ENCODE assay signal across 9 mouse cellular contexts in the genomic region with DNA sequence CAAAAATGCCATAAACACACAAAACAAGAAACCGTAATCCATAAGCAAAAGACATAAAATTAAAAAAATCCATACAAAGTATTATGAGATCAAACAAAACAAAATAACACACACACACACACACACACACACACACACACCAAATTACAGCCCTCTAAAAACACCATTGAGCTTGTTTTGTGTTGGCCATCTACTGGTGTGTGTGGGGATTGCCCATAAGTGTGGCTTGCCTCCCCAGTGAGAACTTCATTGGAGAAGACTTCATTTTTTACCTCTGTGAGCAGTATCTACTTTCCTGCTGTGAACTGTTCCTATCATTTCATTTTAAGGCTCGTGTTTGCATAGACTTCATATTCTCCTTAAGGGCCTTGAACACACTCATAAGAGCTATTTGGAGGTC.
DNase-seq lines count a peak whose midpoint lies in the region; ATAC-seq and TF ChIP-seq lines count a peak whose summit lies in the region.
"Had no signal": no experiment of that assay in that cellular context is flagged by ENCODE, and none has a peak within 500 bp of the region (broad histone marks: within the 10 kb centered on the region; RNA-seq: fewer than 3 reads in every experiment).

No protein-coding gene starts in this region.

- H3K4me1 ChIP-seq in lung, embryonic 14.5 days (ENCODE audit: insufficient read depth): no peaks in the 10 kb centered on the region

- H3K9ac ChIP-seq in lung, embryonic 14.5 days: no peak overlapping the region

- 0 out of 2 replicates have a peak, but pooled peaks have one; percentile 24 for TF ChIP-seq CTCF in lung, embryonic 14.5 days (IDR thresholded peaks at IDR 0.05; ENCODE audit: low read depth)
- TF ChIP-seq CTCF in brain, embryonic 14.5 days (IDR thresholded peaks at IDR 0.05; ENCODE audit: borderline replicate concordance, extremely low read depth, insufficient read depth, insufficient read length): peak; percentile 14; the same call in 1 of the 2 replicates

- H3K27ac ChIP-seq in lung, embryonic 14.5 days (ENCODE audit: low read depth): no peak overlapping the region

- no peak overlapping the region for H3K4me2 ChIP-seq in lung, embryonic 14.5 days

- H3K27me3 ChIP-seq in lung, embryonic 14.5 days (ENCODE audit: insufficient read depth, low read length): no peaks in the 10 kb centered on the region

- ATAC-seq in lung, embryonic 14.5 days (ENCODE audit: insufficient read depth): no peak
- ATAC-seq in CD4-positive, CD25-positive, alpha-beta regulatory T cell, adult 4 months: peak; percentile 39
- ATAC-seq: inflammation-experienced regulatory T-cells, adult 6 months had no signal

- H3K4me3 ChIP-seq in lung, embryonic 14.5 days (ENCODE audit: low read depth, low read length): no peak overlapping the region

- no peaks in the 10 kb centered on the region for H3K9me3 ChIP-seq in lung, embryonic 14.5 days (ENCODE audit: low read depth, low read length)

- no peak for TF ChIP-seq POLR2A in brain, embryonic 14.5 days (IDR thresholded peaks at IDR 0.05; ENCODE audit: borderline replicate concordance, extremely low read depth, insufficient read depth, insufficient read length, poor library complexity, severe bottlenecking)

- H3K36me3 ChIP-seq in lung, embryonic 14.5 days (ENCODE audit: insufficient read depth): no peaks in the 10 kb centered on the region

- no peak for DNase-seq in lung, embryonic 14.5 days
- DNase-seq in lung, postnatal 25 days (ENCODE audit: low spot score): no peak
- DNase-seq in brain, embryonic 14.5 days (ENCODE audit: low read depth): no peak
- DNase-seq in thymus, postnatal 10 days (ENCODE audit: low spot score in 2 of 2): peak; percentile 16 to 32
- no peak for DNase-seq in testis, postnatal 10 days (ENCODE audit: low spot score)
- DNase-seq in right cerebral cortex, postnatal 10 days (ENCODE audit: low spot score in 2 of 2): no peak
- DNase-seq: kidney, postnatal 4 days had no signal

- 85% methylated on average over 2 of the region's 2 CpGs for WGBS in lung, embryonic 14.5 days

Comparison
In these comparisons a context has a peak if more than half of its experiments do, and no peak if none do; other contexts are left out.
1. DNase-seq: peak in thymus, postnatal 10 days (2 of 2); none in lung, embryonic 14.5 days (single experiment), lung, postnatal 25 days (single experiment), brain, embryonic 14.5 days (single experiment), testis, postnatal 10 days (single experiment) and right cerebral cortex, postnatal 10 days (0 of 2).